Mouse (Mus musculus) adrenal gland, postnatal 4 days (tissue): ENCODE results near the gene 9130008F23Rik. TPM values are rescaled to one million over a fixed set of nuclear protein-coding genes. Genes with fewer than 3 reads are reported as not detected.
A peak's percentile ranks its signal among the peaks of the same experiment; 100 is the strongest.

ENCODE experiments used
- DNase-seq, 2 experiments: peaks; one replicate each; pipeline ENCODE4 v3.0.0; 2021 to 2022; ENCODE audit warnings: low spot score in 2 of 2, mixed read lengths in 2 of 2
- long read RNA-seq, 2 experiments: library from polyadenylated mRNA; stranded (forward); transcript quantifications; one replicate each; pipeline ENCODE4 v2.0.0; 2021
- total RNA-seq, 2 experiments: library from RNA; stranded (reverse); gene quantifications; 2 replicates each; pipeline ENCODE4 v1.2.3; 2021

Gene 9130008F23Rik
- total RNA-seq, result 1 to 10 TPM in 1 of 2 experiments, under 1 TPM in 1; 0.90 to 1.0 TPM
- long read RNA-seq, experiment 1, result 0 reads
- long read RNA-seq, experiment 2, partial matches to known transcripts, result 0 of 1 reads
- long read RNA-seq, experiment 2, other reads (novel, unspliced or antisense), result 0 of 1 reads

GRCm38 (mm10) chr17:40879924-40880691, at the start of gene 9130008F23Rik:
Gene 9130008F23Rik (minus strand): TSS chr17:40880559.
- DNase-seq, result peak in 1 of 2 experiments; percentile 4

GRCm38 (mm10) chr17:40915499-40915898, 35.1 kb upstream of the 9130008F23Rik start:
- no peak for DNase-seq

- no peak for DNase-seq
Measured at GRCm38 (mm10) chr17:40914250-40914649, 33.9 kb upstream of the 9130008F23Rik start, which contains the start of gene Glyatl3. Gene Glyatl3 (minus strand): TSS chr17:40914350.

GRCm38 (mm10) chr17:40904721-40905154, 24.4 kb upstream of the 9130008F23Rik start:
- DNase-seq, result no peak

- DNase-seq, result no peak
Measured at GRCm38 (mm10) chr17:40904056-40904597, 23.8 kb upstream of the 9130008F23Rik start.

GRCm38 (mm10) chr17:40903345-40903744, 23.0 kb upstream of the 9130008F23Rik start:
- no peak for DNase-seq

- no peak for DNase-seq
Measured at GRCm38 (mm10) chr17:40899783-40900363, 19.5 kb upstream of the 9130008F23Rik start.

- no peak for DNase-seq
Measured at GRCm38 (mm10) chr17:40896863-40897262, 16.5 kb upstream of the 9130008F23Rik start.

- DNase-seq, result no peak
Measured at GRCm38 (mm10) chr17:40887849-40888536, 7.6 kb upstream of the 9130008F23Rik start.

GRCm38 (mm10) chr17:40885155-40885554, 4.8 kb upstream of the 9130008F23Rik start:
- no peak for DNase-seq

- no peak for DNase-seq
Measured at GRCm38 (mm10) chr17:40882172-40882571, 1.8 kb upstream of the 9130008F23Rik start.

GRCm38 (mm10) chr17:40879528-40879923, 833 bp downstream of the 9130008F23Rik start:
- DNase-seq, result no peak

GRCm38 (mm10) chr17:40877741-40878140, 2.6 kb downstream of the 9130008F23Rik start:
- DNase-seq, result no peak

GRCm38 (mm10) chr17:40875568-40875967, 4.8 kb downstream of the 9130008F23Rik start:
- DNase-seq, result no peak

- DNase-seq, result no peak
Measured at GRCm38 (mm10) chr17:40874701-40875100, 5.7 kb downstream of the 9130008F23Rik start.

- DNase-seq, result no peak
Measured at GRCm38 (mm10) chr17:40873582-40874011, 6.8 kb downstream of the 9130008F23Rik start.

GRCm38 (mm10) chr17:40872626-40873025, 7.7 kb downstream of the 9130008F23Rik start:
- no peak for DNase-seq

GRCm38 (mm10) chr17:40868952-40869747, 11.2 kb downstream of the 9130008F23Rik start:
- no peak for DNase-seq

- no peak for DNase-seq
Measured at GRCm38 (mm10) chr17:40855065-40855464, 25.3 kb downstream of the 9130008F23Rik start.

- no peak for DNase-seq
Measured at GRCm38 (mm10) chr17:40837308-40837707, 43.1 kb downstream of the 9130008F23Rik start.
